Mouse (Mus musculus): ENCODE measurements around the gene Sox12.

Sox12 gene

DNA sequence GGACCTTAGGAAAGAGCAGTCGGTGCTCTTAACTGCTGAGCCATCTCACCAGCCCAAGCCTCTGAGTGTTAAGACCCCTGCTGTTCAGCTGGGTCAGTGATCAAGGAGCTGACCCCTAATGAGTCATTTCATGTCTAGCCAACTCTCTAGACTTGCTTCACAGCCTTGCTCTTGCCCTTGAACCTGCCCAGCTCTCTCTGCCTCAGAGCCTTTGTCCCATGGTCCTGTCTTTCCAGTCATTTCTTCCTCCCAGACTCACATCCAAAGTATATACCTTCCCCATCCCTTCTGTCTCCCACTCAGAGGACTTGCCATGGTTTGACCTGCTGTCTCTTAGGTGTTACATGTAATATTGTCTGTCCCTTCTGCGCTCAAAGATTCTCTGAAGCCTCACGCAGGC is 40.6 kb downstream of the Sox12 start:
- DNase-seq (ENCODE audit: low spot score), result no peak

DNA sequence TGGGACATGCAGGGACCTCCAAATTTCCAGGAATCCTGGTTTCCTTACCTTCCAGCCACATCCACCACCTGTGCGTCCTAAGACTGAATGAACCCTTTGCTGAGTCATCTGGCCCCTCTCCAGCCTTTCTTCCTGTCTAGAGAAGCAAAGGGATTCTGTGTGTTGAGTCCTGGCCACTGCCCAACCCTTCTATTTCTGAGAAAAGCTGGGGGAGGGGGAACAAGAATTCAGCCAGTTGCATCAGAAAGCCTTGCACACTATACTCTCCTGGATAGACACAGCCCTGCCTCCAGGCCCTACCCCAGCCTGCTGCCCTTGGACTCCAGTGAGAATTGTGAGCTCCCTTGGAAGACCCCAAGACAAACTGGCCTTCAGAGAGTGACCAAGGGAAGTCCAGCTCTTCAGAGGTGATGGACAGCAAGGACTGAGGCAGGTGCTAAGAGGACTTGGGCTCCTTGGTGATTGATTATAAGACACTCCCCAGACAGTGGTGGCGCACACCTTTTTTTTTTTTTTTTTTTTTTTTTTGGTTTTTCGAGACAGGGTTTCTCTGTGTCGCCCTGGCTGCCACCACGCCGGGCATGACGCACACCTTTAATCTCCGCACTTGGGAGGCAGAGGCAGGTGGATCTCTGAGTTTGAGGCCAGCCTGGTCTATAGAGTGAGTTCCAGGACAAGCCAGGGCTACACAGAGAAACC is 47.9 kb downstream of the Sox12 start:
- no peak for DNase-seq (ENCODE audit: low spot score)

DNA sequence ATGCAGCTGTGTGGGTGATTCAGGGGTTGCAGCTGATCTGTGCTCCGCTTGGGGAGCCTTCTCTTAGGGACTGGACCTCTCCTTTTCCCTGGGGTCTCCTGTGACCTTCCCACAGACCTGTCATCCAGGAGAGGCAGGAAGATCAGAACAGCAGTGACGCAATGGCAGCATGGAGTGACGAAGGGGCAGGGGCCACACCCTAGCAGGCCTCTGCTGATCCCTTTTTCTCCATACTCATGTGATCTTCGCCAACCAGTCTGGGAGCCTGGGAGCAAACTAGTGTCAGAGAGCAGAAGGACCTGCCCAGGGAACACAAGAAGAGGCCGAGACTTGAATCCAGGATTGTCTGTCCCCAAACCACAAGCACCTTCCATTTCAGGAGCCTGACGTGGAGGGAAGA is 48.7 kb downstream of the Sox12 start:
- no peak for DNase-seq (ENCODE audit: low spot score)

DNA sequence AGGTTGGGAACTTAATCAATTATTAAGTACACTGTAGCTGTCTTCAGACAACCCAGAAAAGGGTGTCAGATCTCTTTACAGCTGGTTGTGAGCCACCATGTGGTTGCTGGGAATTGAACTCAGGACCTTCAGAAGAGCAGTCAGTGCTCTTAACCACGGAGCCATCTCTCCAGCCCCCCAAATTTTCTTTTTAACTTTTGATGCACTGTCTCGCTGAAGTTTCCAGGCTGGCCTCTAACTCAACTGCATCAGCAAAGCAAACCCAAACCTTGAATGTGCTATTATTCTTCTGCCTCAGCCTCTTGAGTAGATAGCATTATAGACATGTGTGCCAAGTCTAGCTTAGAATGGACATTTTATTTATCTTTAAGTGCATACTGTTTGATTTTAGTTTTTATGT is 50.1 kb downstream of the Sox12 start:
- no peak for DNase-seq (ENCODE audit: low spot score)

DNA sequence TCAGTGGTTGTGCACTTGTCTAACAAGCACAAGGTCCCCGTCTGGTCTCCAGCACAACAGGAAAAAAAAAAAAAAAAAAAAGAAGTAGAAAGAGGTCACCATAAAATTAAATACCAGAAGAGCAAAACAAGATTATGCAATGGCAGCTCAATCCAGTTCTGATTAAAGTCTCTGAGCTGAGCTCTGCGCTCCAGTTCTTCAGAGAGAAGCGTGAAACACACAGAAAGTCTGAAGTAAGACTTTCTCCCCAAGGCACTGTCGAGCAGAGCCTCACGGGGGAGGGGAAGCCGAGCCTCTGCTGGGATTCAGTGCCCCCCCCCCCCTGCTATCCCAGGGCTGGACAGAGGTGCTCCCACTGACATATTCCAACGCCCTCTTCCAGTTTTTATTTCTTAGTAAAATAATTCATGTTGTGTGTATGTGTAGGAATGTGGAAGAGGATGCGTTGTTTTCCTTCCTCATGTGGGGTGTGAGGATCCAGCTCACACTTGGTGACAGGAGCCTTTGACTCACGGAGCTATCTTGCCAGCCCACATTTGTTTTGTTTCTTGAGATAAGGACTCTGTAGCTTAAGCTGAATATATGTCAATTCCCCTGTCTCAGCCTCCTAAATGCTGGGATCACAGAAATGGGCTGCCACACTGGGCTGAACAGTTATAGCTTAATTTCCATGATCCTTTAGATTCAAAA is 50.9 kb downstream of the Sox12 start:
- DNase-seq (ENCODE audit: low spot score), result no peak

DNA sequence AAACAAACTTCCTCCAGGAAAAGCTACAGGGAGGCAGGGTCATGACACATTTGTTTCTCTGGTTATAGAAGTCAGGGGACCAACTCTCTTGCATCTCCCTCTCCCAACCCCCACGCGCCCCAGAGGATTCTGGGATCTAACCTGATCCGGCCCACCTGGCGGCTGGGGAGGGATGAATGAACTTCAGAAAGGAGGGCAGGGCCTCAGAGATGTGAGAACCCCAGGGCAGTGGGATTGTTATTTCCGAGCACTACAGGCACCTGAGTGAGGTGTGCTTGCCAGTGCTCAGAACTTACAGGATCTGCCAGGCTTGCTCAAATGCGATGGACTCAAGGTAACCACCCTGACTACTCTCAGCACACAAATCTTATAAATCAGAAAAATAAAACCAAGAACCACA is 52.5 kb downstream of the Sox12 start:
- no peak for DNase-seq (ENCODE audit: low spot score)

DNA sequence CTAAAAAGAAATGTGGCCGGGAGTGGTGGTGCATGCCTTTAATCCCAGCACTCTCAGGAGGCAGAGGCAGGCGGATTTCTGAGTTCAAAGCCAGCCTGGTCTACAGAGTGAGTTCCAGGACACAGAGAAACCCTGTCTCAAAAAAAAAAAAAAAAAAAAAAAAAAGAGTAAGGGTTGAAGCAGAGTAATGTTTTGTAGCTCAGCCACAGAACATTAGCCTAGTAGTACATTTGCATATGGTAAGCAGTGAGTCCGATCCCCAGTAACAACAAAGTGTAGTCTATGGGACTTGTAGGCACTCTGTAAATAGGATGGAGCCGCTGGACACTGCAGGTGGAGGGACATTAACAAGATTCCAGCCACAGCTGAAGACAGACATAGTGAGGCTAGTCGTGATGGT is 53.0 kb downstream of the Sox12 start:
- DNase-seq (ENCODE audit: low spot score), result no peak

DNA sequence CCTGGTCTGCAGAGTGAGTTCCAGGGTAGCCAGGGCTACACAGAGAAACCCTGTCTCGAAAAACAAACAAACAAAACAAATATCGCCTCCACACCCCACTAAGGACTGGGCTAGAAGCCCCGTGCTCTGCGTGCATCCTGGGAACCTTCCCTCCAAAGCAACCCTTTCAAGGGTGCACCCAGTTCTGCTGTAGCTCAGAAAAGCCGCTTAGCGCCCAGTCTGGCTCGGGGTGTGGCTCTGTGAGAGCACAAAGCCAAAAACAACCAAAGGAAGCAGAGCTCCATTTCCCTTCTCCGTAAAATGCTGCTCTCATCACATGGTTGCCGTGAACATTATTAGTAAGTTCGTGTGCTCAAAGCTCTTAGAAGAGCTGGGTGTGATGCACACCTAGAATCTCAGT is 53.5 kb downstream of the Sox12 start:
- no peak for DNase-seq (ENCODE audit: low spot score)

Measured in spleen, adult 12 weeks (tissue).